Mouse (Mus musculus) forebrain, embryonic 11.5 days (tissue): Measurements from ENCODE around the gene Lsm7. TPM values are rescaled to one million over a fixed set of nuclear protein-coding genes. Genes with fewer than 3 reads are reported as not detected.

Experiments used
- ATAC-seq: fragments of 200-750 bp; cut with Nextera tagmentation; replicated peaks from 2 replicates; pipeline ENCODE4 v1.8.0; 2017; ENCODE audit warnings: moderate TSS enrichment; ENCODE audit not compliant: low FRiP score
- DNase-seq: peaks from one replicate; pipeline ENCODE4 v3.0.0-alpha.2; 2017; ENCODE audit warnings: low spot score
- H3K27ac ChIP-seq: fragments of 300-500 bp; sonication (generic); 2 replicates; pipeline ENCODE4 v1.5.1; 2014; ENCODE audit warnings: low read depth, low read length
- H3K27me3 ChIP-seq: fragments of 300-500 bp; sonication (generic); 2 replicates; pipeline ENCODE4 v1.6.1; 2014; ENCODE audit warnings: mild to moderate bottlenecking, low read length, mixed read lengths; ENCODE audit not compliant: control insufficient read depth, insufficient read depth
- H3K36me3 ChIP-seq: fragments of 300-500 bp; sonication (generic); 2 replicates; pipeline ENCODE4 v1.6.1; 2014; ENCODE audit warnings: mild to moderate bottlenecking, low read length, moderate library complexity, mixed read lengths; ENCODE audit not compliant: control insufficient read depth, insufficient read depth
- H3K4me1 ChIP-seq: fragments of 300-500 bp; sonication (generic); replicated peaks from 2 replicates; pipeline ENCODE4 v1.6.1; 2014; ENCODE audit warnings: low read length, mixed read lengths; ENCODE audit not compliant: control insufficient read depth, insufficient read depth
- H3K4me2 ChIP-seq: fragments of 300-500 bp; sonication (generic); 2 replicates; pipeline ENCODE4 v1.6.1; 2014; ENCODE audit warnings: low read depth, mild to moderate bottlenecking, low read length, moderate library complexity, mixed read lengths; ENCODE audit not compliant: severe bottlenecking
- H3K4me3 ChIP-seq: fragments of 300-500 bp; sonication (generic); 2 replicates; pipeline ENCODE4 v1.5.1; 2014; ENCODE audit warnings: low read depth, low read length
- H3K9ac ChIP-seq: fragments of 300-500 bp; sonication (generic); 2 replicates; pipeline ENCODE4 v1.6.1; 2014; ENCODE audit warnings: low read length
- H3K9me3 ChIP-seq: fragments of 300-500 bp; sonication (generic); 2 replicates; pipeline ENCODE4 v1.6.1; 2016; ENCODE audit warnings: low read length, mixed read lengths; ENCODE audit not compliant: control insufficient read depth
- WGBS: fragments of 180-500 bp; shearing (Covaris S2); extraction: QIAGEN DNeasy Blood & Tissue Kit; methylation state at CpG from one replicate; pipeline ENCODE4 v1.1.7; 2014; 5-methylcytosine and 5-hydroxymethylcytosine counted together
- polyA plus RNA-seq: library from polyadenylated mRNA; unstranded; fragments of >200 nt; fragmentation: Nextera tagmentation; extraction: Ambion mirVana; gene quantifications from 2 replicates; pipeline ENCODE4 v1.2.1, GENCODE M21; 2014

Gene Lsm7
- polyA plus RNA-seq, 1 experiment from 2014 or later: 308 TPM

DNA sequence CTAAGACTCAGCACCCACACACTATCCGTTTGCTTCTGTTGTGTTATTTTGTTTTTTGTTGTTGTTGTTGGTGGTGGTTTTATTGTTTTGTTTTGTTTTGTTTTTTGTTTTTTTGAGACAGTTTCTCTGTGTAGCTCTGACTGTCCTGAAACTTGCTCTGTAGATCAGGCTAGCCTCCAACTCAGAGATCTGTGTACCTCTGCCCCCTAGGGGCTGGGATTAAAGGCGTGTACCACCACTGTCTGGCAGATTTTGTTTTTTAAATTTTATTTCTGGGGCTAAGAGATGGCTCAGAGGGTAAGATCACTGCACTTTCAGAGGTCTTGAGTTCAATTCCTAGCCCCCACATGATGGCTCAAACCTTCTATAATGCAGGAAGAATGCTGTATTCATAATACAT is 25.9 kb upstream of the Lsm7 start:
- H3K36me3 ChIP-seq: no peaks in the 10 kb centered on the region
- ATAC-seq (no peak), DNase-seq (no peak)
- no peak overlapping the region for H3K4me2 ChIP-seq
- 72% methylated on average over 2 of the region's 2 CpGs for WGBS
- 0 out of 2 replicates have a peak, but pooled peaks cover 2% of the 10 kb centered on the region for H3K4me1 ChIP-seq
- H3K27ac ChIP-seq: no peak overlapping the region
- H3K4me3 ChIP-seq: no peak overlapping the region
- no peaks in the 10 kb centered on the region for H3K9me3 ChIP-seq
- H3K9ac ChIP-seq: no peak overlapping the region
- H3K27me3 ChIP-seq: no peaks in the 10 kb centered on the region

DNA sequence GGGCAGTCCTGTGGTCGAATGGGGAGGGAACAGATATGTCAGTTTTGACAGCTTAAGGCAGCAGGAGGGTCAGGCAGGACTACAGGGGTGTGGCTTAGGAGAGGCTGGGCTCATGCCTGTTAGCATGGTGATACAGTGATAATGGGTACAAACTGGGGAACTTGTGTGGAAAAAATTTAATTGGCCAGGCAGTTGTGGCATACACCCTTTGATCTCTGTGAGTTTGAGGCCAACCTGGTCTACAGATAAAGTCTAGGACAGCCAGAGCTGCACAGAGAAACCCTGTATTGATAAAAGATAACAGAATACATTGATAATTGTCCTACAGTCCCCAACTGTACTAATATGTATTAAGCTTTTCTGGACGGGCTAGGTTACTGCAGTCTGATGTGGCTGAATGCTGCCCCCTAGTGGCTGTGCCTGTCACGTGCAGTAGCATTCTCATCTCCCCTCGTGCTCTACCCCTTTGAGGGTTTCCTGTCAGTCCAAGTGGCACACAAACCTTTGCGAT is 25.2 kb upstream of the Lsm7 start:
- Histone ChIP-seq H3K36me3 (no peaks in the 10 kb centered on the region), H3K4me3 (no peak overlapping the region), H3K27me3 (no peaks in the 10 kb centered on the region), H3K9ac (no peak overlapping the region), H3K4me2 (no peak overlapping the region), H3K9me3 (no peaks in the 10 kb centered on the region), H3K27ac (no peak overlapping the region), H3K4me1 (0 out of 2 replicates have a peak, but pooled peaks cover 2% of the 10 kb centered on the region)
- ATAC-seq (0 out of 2 replicates have a peak, but pooled peaks have one; percentile 45), DNase-seq (peak; percentile 85)
- 24% methylated on average over 5 of the region's 5 CpGs for WGBS

DNA sequence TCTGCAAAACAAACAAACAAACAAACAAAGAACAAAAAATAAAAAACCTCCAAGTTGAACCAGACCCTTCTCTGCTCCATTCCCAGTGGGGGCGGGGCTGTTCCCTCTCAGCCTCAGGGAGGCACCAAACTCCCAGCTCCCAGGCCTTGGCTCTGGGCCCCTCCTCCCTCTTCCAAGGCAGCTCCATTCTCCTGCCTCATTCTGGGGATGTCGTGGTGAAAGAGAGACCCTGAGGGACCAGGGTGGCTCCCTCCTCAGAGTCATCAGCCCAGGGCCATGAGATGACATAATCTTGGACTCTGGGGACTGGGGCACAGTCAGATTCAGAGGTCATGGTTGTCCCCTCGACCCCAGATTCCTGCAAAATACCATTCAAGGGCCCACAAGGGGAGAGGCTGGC is 21.6 kb upstream of the Lsm7 start:
- no peak for ATAC-seq
- 22% methylated on average over 3 of the region's 3 CpGs for whole genome bisulfite sequencing
- Histone ChIP-seq H3K27ac (no peak overlapping the region), H3K4me3 (no peak overlapping the region), H3K9me3 (no peaks in the 10 kb centered on the region), H3K27me3 (no peaks in the 10 kb centered on the region), H3K4me2 (no peak overlapping the region), H3K4me1 (0 out of 2 replicates have a peak, but pooled peaks cover 2% of the 10 kb centered on the region), H3K36me3 (no peaks in the 10 kb centered on the region), H3K9ac (no peak overlapping the region; the same call in 1 of the 2 replicates)
- DNase-seq: no peak

DNA sequence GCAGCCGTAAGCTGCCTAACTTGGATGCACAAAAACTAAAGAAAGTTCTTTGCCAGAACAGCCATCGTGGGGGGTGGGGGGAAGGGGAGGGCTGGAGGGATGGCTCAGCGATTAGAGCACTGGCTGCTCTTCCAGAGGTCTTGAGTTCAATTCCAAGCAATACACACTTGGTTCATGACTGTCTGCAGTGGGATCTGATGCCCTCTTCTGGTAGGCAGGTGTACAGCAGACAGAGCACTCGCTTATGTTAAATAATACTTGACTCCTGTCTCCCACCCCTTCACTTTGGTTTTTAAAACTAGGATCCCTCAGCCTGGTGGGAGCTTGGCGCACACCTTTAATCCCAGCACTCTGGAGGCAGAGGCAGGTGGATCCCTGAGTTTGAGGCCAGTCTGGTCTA is 21.0 kb upstream of the Lsm7 start:
- Histone ChIP-seq H3K4me2 (no peak overlapping the region), H3K36me3 (no peaks in the 10 kb centered on the region), H3K4me3 (no peak overlapping the region), H3K4me1 (0 out of 2 replicates have a peak, but pooled peaks cover 2% of the 10 kb centered on the region), H3K9me3 (no peaks in the 10 kb centered on the region), H3K9ac (no peak overlapping the region; the same call in 1 of the 2 replicates), H3K27me3 (no peaks in the 10 kb centered on the region), H3K27ac (no peak overlapping the region)
- 32% methylated on average over 5 of the region's 5 CpGs for WGBS
- ATAC-seq: 0 out of 2 replicates have a peak, but pooled peaks have one; percentile 29
- peak; percentile 78 for DNase-seq

DNA sequence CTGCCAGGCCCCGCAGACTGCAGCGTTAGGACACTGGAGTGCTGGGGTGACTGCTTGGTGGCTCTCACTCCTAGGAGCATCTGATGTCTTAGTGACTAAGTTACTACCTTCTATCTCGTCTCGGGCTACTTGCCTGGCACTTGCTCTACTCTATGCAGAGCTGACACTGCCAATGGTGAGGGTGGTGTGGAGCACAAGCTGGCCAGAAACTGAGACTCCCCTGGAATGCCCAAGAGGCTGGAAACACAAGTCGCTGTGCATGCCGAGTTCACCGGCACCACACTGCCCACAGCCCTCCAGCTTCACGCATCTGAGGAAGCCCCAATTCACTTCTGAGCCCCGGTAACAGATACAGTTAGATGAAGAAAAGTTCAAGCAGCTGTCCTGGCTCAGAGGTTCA is 19.0 kb upstream of the Lsm7 start:
- whole genome bisulfite sequencing: 80% methylated on average over 9 of the region's 9 CpGs
- no peak overlapping the region for H3K9ac ChIP-seq
- H3K9me3 ChIP-seq: no peaks in the 10 kb centered on the region
- H3K4me3 ChIP-seq: no peak overlapping the region
- H3K4me1 ChIP-seq: 0 out of 2 replicates have a peak, but pooled peaks cover 2% of the 10 kb centered on the region
- no peak overlapping the region for H3K27ac ChIP-seq
- H3K4me2 ChIP-seq: no peak overlapping the region
- no peak for ATAC-seq
- no peaks in the 10 kb centered on the region for H3K36me3 ChIP-seq
- H3K27me3 ChIP-seq: no peaks in the 10 kb centered on the region
- no peak for DNase-seq

DNA sequence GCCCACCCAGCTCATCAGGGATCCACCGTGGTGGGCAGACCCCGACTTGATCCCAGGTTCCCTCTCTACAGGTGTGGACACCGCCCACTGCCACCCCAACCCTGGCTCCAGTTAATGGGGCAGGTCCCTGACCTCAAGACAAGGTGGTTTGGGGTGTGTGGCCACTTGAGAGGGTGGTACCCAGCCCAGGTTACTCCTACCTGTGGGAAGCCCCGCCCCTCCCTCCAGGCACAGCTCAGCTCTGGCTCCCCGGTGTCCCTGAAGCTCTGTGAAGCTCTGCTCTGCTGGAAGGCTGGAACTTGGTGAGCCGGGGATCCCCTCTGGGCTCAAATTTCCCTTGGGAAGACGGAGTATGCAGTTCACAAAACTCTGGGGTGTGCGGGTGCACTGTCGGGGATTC is 16.6 kb upstream of the Lsm7 start, which contains the start of gene Tmprss9:
TSS of gene Tmprss9 (plus strand) at position 268 of the 400 bp plus-strand sequence.
- Histone ChIP-seq H3K9ac (no peak within 1 kb of the TSS), H3K4me2 (no peak within 1 kb of the TSS), H3K27me3 (no peaks in the 10 kb centered on the region), H3K4me3 (no peak within 1 kb of the TSS), H3K36me3 (no peaks in the 10 kb centered on the region), H3K27ac (no peak within 1 kb of the TSS), H3K4me1 (0 out of 2 replicates have a peak, but pooled peaks cover 1% of the 10 kb centered on the region), H3K9me3 (no peaks in the 10 kb centered on the region)
- no peak for DNase-seq
- WGBS: 32% methylated on average over 9 of the region's 9 CpGs
- ATAC-seq: no peak

DNA sequence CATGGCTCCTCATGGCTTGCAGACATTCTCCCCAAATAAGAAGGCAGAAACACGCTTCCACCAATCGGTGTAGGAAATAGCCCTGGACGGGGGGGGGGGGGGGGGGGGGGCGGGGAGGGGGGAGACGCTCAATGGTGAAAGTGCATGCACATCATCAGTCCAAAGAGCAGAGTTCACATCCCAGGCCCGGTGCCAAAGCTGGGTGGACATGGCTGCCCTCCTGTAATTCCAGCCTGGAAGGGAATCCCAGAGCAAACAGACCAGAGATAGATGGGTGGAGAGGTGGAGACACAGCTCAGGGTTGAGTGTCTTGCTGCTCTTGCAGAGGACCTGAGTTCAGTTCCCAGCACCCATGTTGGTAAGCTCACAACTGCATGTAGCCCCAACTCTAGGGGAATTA is 16.0 kb upstream of the Lsm7 start:
- 90% methylated on average over 1 of the region's 6 CpGs for WGBS

GRCm38 (mm10) chr10:80864446-80864845 is 9.4 kb upstream of the Lsm7 start:
- H3K36me3 ChIP-seq: no peaks in the 10 kb centered on the region; the same call in 1 of the 2 replicates
- no peak overlapping the region for H3K9ac ChIP-seq
- ATAC-seq (no peak), DNase-seq (no peak)
- H3K27ac ChIP-seq: no peak overlapping the region
- H3K4me1 ChIP-seq: no peaks in the 10 kb centered on the region
- no peak overlapping the region for H3K4me2 ChIP-seq
- no peaks in the 10 kb centered on the region for H3K27me3 ChIP-seq
- H3K4me3 ChIP-seq: no peak overlapping the region
- H3K9me3 ChIP-seq: no peaks in the 10 kb centered on the region
- WGBS: 87% methylated on average over 16 of the region's 16 CpGs

More for the DNA sequence above, 16.0 kb upstream of the Lsm7 start:
- no peak overlapping the region for H3K4me3 ChIP-seq
- no peaks in the 10 kb centered on the region for H3K27me3 ChIP-seq
- H3K27ac ChIP-seq: no peak overlapping the region
- no peak overlapping the region for H3K4me2 ChIP-seq
- H3K9ac ChIP-seq: no peak overlapping the region
- H3K36me3 ChIP-seq: no peaks in the 10 kb centered on the region
- ATAC-seq: no peak
- no peak for DNase-seq
- no peaks in the 10 kb centered on the region for H3K4me1 ChIP-seq
- H3K9me3 ChIP-seq: no peaks in the 10 kb centered on the region

DNA sequence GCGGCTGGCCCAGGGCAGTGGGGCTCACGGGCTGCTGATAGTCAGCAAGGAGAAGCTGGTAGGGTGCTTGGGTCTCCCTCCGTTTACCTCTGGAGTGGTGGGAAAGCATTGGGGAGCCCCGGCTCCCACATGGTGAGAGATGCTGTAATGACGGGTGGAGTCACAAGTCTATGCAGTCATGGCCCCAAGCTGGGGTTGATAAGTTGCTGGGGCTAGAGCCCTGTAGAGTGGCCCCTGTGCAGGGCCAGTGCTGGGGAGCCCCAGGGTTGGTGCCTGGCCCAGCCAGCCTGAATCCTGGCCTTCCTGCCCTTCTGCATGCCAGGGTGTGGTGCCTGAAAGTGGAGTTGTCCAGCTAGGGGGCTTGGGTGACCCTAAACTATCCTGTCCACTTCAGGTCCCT is 7.3 kb upstream of the Lsm7 start:
- DNase-seq (no peak), ATAC-seq (no peak)
- no peak overlapping the region for H3K9ac ChIP-seq
- H3K4me2 ChIP-seq: no peak overlapping the region
- no peak overlapping the region for H3K4me3 ChIP-seq
- H3K4me1 ChIP-seq: peaks cover 3% of the 10 kb centered on the region; the same call in 1 of the 2 replicates
- H3K27ac ChIP-seq: no peak overlapping the region
- 95% methylated on average over 5 of the region's 5 CpGs for WGBS
- H3K27me3 ChIP-seq: no peaks in the 10 kb centered on the region
- H3K36me3 ChIP-seq: no peaks in the 10 kb centered on the region; the same call in 1 of the 2 replicates
- H3K9me3 ChIP-seq: no peaks in the 10 kb centered on the region
